Mouse (Mus musculus): Measurements from ENCODE around the gene Cst13. TPM values are rescaled to one million over a fixed set of nuclear protein-coding genes. Genes with fewer than 3 reads are reported as not detected.
A peak's percentile ranks its signal among the peaks of the same experiment; 100 is the strongest.

Gene Cst13
- polyA plus RNA-seq, 1 experiment from 2014 or later, result not detected

DNA sequence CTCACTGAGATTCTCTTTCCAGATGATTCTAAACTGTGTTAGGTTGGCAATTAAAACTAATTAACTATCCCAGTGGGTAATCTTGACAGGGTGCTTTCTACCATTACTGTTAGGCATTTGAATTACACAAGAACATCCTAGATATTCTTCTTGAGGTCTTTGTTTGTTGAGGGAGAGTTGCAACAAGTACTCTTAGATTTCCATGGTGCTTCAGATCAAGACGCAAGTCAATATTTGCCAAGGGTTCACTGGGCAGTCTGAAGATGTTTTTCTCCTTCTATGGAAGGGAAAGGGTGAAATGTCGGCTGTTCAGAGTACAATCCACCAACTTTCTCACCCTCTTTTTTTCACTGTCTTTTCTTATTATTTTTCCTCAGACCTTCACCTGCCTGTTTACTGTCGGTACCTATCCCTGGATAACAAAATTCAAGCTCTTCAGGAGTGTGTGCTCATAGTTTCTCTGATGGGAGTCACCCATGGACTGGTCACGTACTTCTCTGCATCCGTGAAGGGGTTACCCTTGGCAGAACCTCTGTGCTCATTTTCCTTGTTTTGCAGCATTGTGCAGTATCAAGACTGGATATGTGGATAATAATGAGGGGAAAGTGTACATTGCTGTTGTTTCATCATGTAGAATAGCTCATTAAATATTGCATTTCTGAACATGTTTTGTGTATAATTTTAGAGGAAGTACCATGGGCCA, 18.3 kb downstream of the Cst13 start:
- H3K36me3 ChIP-seq (ENCODE audit: control insufficient read depth, insufficient read depth, low read length), result no peaks in the 10 kb centered on the region
- ATAC-seq, result no peak
- no peak overlapping the region for H3K27ac ChIP-seq (ENCODE audit: low read depth, low read length)
- no peak for DNase-seq (ENCODE audit: low spot score)
- H3K27me3 ChIP-seq (replicated peaks; ENCODE audit: control insufficient read depth, insufficient read depth, low read length), result no peaks in the 10 kb centered on the region
- WGBS, result 91% methylated on average over 5 of the region's 5 CpGs
- H3K9ac ChIP-seq (ENCODE audit: low read length), result no peak overlapping the region
- H3K4me1 ChIP-seq (ENCODE audit: control insufficient read depth, insufficient read depth, low read length), result no peaks in the 10 kb centered on the region
- H3K4me2 ChIP-seq (ENCODE audit: low read length), result no peak overlapping the region
- H3K9me3 ChIP-seq (replicated peaks; ENCODE audit: control insufficient read depth, low read length), result no peaks in the 10 kb centered on the region
- H3K4me3 ChIP-seq (ENCODE audit: low read depth, low read length), result no peak overlapping the region

- no peak overlapping the region for H3K4me3 ChIP-seq (ENCODE audit: low read depth, low read length)
- no peaks in the 10 kb centered on the region for H3K4me1 ChIP-seq (ENCODE audit: control insufficient read depth, insufficient read depth, low read length)
- H3K27ac ChIP-seq (ENCODE audit: low read depth, low read length), result no peak overlapping the region
- no peak overlapping the region for H3K4me2 ChIP-seq (ENCODE audit: low read length)
- no peaks in the 10 kb centered on the region for H3K36me3 ChIP-seq (ENCODE audit: control insufficient read depth, insufficient read depth, low read length)
- H3K9me3 ChIP-seq (replicated peaks; ENCODE audit: control insufficient read depth, low read length), result no peaks in the 10 kb centered on the region
- no peak for DNase-seq (ENCODE audit: low spot score)
- WGBS, result 89% methylated on average over 2 of the region's 2 CpGs
- H3K27me3 ChIP-seq (replicated peaks; ENCODE audit: control insufficient read depth, insufficient read depth, low read length), result no peaks in the 10 kb centered on the region
- H3K9ac ChIP-seq (ENCODE audit: low read length), result no peak overlapping the region
- no peak for ATAC-seq
Measured at GRCm38 (mm10) chr2:148839224-148839623, 19.3 kb downstream of the Cst13 start.

GRCm38 (mm10) chr2:148851116-148851906, 31.4 kb downstream of the Cst13 start:
- Histone ChIP-seq H3K9me3 (replicated peaks; ENCODE audit: control insufficient read depth, low read length) (no peaks in the 10 kb centered on the region), H3K9ac (ENCODE audit: low read length) (no peak overlapping the region), H3K36me3 (ENCODE audit: control insufficient read depth, insufficient read depth, low read length) (no peaks in the 10 kb centered on the region), H3K27me3 (replicated peaks; ENCODE audit: control insufficient read depth, insufficient read depth, low read length) (no peaks in the 10 kb centered on the region), H3K4me3 (ENCODE audit: low read depth, low read length) (no peak overlapping the region), H3K27ac (ENCODE audit: low read depth, low read length) (no peak overlapping the region), H3K4me2 (ENCODE audit: low read length) (no peak overlapping the region), H3K4me1 (ENCODE audit: control insufficient read depth, insufficient read depth, low read length) (no peaks in the 10 kb centered on the region)
- peak; percentile 81 for ATAC-seq
- 39% methylated on average over 8 of the region's 8 CpGs for WGBS
- peak; percentile 81 for DNase-seq (ENCODE audit: low spot score)

- H3K4me1 ChIP-seq (ENCODE audit: control insufficient read depth, insufficient read depth, low read length), result no peaks in the 10 kb centered on the region
- no peaks in the 10 kb centered on the region for H3K9me3 ChIP-seq (replicated peaks; ENCODE audit: control insufficient read depth, low read length)
- H3K9ac ChIP-seq (ENCODE audit: low read length), result no peak overlapping the region
- DNase-seq (ENCODE audit: low spot score), result no peak
- WGBS, result 74% methylated on average over 8 of the region's 8 CpGs
- no peak overlapping the region for H3K27ac ChIP-seq (ENCODE audit: low read depth, low read length)
- no peaks in the 10 kb centered on the region for H3K27me3 ChIP-seq (replicated peaks; ENCODE audit: control insufficient read depth, insufficient read depth, low read length)
- no peak for ATAC-seq
- no peak overlapping the region for H3K4me3 ChIP-seq (ENCODE audit: low read depth, low read length)
- no peaks in the 10 kb centered on the region for H3K36me3 ChIP-seq (ENCODE audit: control insufficient read depth, insufficient read depth, low read length)
- no peak overlapping the region for H3K4me2 ChIP-seq (ENCODE audit: low read length)
Measured at GRCm38 (mm10) chr2:148856630-148857400, 36.9 kb downstream of the Cst13 start.

- Histone ChIP-seq H3K4me1 (ENCODE audit: control insufficient read depth, insufficient read depth, low read length) (no peaks in the 10 kb centered on the region), H3K36me3 (ENCODE audit: control insufficient read depth, insufficient read depth, low read length) (no peaks in the 10 kb centered on the region), H3K4me3 (ENCODE audit: low read depth, low read length) (no peak overlapping the region), H3K9ac (ENCODE audit: low read length) (no peak overlapping the region), H3K9me3 (replicated peaks; ENCODE audit: control insufficient read depth, low read length) (no peaks in the 10 kb centered on the region), H3K27ac (ENCODE audit: low read depth, low read length) (no peak overlapping the region), H3K4me2 (ENCODE audit: low read length) (no peak overlapping the region), H3K27me3 (replicated peaks; ENCODE audit: control insufficient read depth, insufficient read depth, low read length) (no peaks in the 10 kb centered on the region)
- peak; percentile 7 for DNase-seq (ENCODE audit: low spot score)
- ATAC-seq, result no peak
- WGBS, result 33% methylated on average over 4 of the region's 4 CpGs
Measured at GRCm38 (mm10) chr2:148857506-148857905, 37.6 kb downstream of the Cst13 start.

DNA sequence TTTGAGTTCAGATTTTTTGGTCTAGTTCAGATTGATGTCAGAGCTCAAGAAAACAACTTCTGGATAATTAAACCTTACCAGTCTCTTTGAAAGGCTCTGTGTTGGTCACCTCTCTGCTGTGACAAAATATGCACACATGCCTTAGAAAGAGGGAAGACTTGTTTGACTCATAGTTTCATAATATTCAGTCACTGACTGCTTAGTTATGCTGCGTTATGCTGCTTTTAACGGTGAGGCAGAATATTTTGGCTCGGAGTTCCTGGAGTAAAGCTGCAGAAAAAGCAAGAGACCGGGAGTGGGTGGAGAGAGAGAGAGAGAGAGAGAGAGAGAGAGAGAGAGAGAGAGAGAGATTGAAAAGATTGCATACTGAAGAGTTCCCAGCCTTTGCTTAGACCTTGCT, 41.1 kb downstream of the Cst13 start:
- Histone ChIP-seq H3K9ac (ENCODE audit: low read length) (no peak overlapping the region), H3K9me3 (replicated peaks; ENCODE audit: control insufficient read depth, low read length) (no peaks in the 10 kb centered on the region), H3K27ac (ENCODE audit: low read depth, low read length) (no peak overlapping the region), H3K4me2 (ENCODE audit: low read length) (no peak overlapping the region), H3K36me3 (ENCODE audit: control insufficient read depth, insufficient read depth, low read length) (no peaks in the 10 kb centered on the region), H3K27me3 (replicated peaks; ENCODE audit: control insufficient read depth, insufficient read depth, low read length) (no peaks in the 10 kb centered on the region), H3K4me3 (ENCODE audit: low read depth, low read length) (no peak overlapping the region), H3K4me1 (ENCODE audit: control insufficient read depth, insufficient read depth, low read length) (no peaks in the 10 kb centered on the region)
- ATAC-seq (no peak), DNase-seq (ENCODE audit: low spot score) (no peak)
- 77% methylated on average over 4 of the region's 4 CpGs for WGBS

DNA sequence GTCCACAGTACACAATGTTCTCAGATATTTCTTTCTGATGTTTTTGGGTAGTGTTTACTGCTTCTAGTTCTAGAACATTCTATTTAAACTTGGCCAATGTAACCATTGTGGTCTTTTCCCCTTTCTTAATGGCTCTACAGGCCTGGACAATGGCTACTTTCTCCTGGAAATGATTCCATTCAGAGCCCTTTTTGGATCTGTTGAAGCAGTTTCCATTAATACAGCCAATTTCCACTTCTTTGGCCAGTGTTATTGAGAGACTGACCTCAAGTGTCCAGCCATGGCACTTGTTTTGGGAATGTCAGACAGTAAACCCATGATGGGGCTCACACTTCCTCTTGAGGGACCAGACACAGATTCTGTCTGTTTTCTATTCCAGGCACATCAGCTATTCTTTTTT, 41.8 kb downstream of the Cst13 start:
- H3K4me3 ChIP-seq (ENCODE audit: low read depth, low read length), result no peak overlapping the region
- no peaks in the 10 kb centered on the region for H3K27me3 ChIP-seq (replicated peaks; ENCODE audit: control insufficient read depth, insufficient read depth, low read length)
- DNase-seq (ENCODE audit: low spot score) (no peak), ATAC-seq (no peak)
- H3K9ac ChIP-seq (ENCODE audit: low read length), result no peak overlapping the region
- no peaks in the 10 kb centered on the region for H3K9me3 ChIP-seq (replicated peaks; ENCODE audit: control insufficient read depth, low read length)
- no peaks in the 10 kb centered on the region for H3K4me1 ChIP-seq (ENCODE audit: control insufficient read depth, insufficient read depth, low read length)
- H3K36me3 ChIP-seq (ENCODE audit: control insufficient read depth, insufficient read depth, low read length), result no peaks in the 10 kb centered on the region
- no peak overlapping the region for H3K4me2 ChIP-seq (ENCODE audit: low read length)
- no peak overlapping the region for H3K27ac ChIP-seq (ENCODE audit: low read depth, low read length)

- Histone ChIP-seq H3K27ac (ENCODE audit: low read depth, low read length) (no peak within 1 kb of the TSS), H3K9ac (ENCODE audit: low read length) (no peak within 1 kb of the TSS), H3K4me2 (ENCODE audit: low read length) (no peak within 1 kb of the TSS), H3K27me3 (replicated peaks; ENCODE audit: control insufficient read depth, insufficient read depth, low read length) (no peaks in the 10 kb centered on the region), H3K4me3 (ENCODE audit: low read depth, low read length) (no peak within 1 kb of the TSS), H3K4me1 (ENCODE audit: control insufficient read depth, insufficient read depth, low read length) (no peaks in the 10 kb centered on the region), H3K9me3 (replicated peaks; ENCODE audit: control insufficient read depth, low read length) (no peaks in the 10 kb centered on the region), H3K36me3 (ENCODE audit: control insufficient read depth, insufficient read depth, low read length) (no peaks in the 10 kb centered on the region)
- ATAC-seq (no peak), DNase-seq (ENCODE audit: low spot score) (no peak)
- 81% methylated on average over 2 of the region's 2 CpGs for WGBS
Measured at GRCm38 (mm10) chr2:148864966-148865365, 45.1 kb downstream of the Cst13 start, which contains the start of gene 9230104L09Rik. 9230104L09Rik (minus strand) TSS chr2:148865038.

All from forebrain, embryonic 14.5 days (tissue).